ENCODE assay signal across 25 mouse cellular contexts in genomic region chr2:72023791-72024190, GRCm38 (mm10).
"Had no signal": no experiment of that assay in that cellular context is flagged by ENCODE, and none has a peak within 500 bp of the region (broad histone marks: within the 10 kb centered on the region; RNA-seq: fewer than 3 reads in every experiment).

No protein-coding gene starts in this region.

- ATAC-seq: hindbrain, embryonic 16.5 days; inflammation-experienced regulatory T-cells, adult 6 months; intestine, embryonic 15.5 days; intestine, postnatal 0 days had no signal

- H3K9me3 ChIP-seq: heart, embryonic 12.5 days; hindbrain, embryonic 10.5 days; hindbrain, embryonic 12.5 days; intestine, embryonic 15.5 days; limb, embryonic 10.5 days; limb, embryonic 12.5 days; liver, embryonic 13.5 days had no signal

- H3K4me2 ChIP-seq: heart, embryonic 12.5 days; hindbrain, embryonic 12.5 days; hindbrain, embryonic 14.5 days; intestine, embryonic 15.5 days; limb, embryonic 12.5 days; liver, embryonic 11.5 days; liver, embryonic 13.5 days had no signal

- H3K36me3 ChIP-seq: heart, embryonic 12.5 days; hindbrain, embryonic 10.5 days; hindbrain, embryonic 12.5 days; intestine, embryonic 15.5 days; limb, embryonic 10.5 days; limb, embryonic 12.5 days; liver, embryonic 13.5 days had no signal

- DNase-seq: gastrocnemius, adult 2 months; gastrocnemius, postnatal 10 days; gastrocnemius, postnatal 25 days; heart, adult 2 months; heart, postnatal 10 days; heart, postnatal 4 days; kidney, adult 18-20 months; kidney, adult 8-10 months; kidney, postnatal 10 days; kidney, postnatal 36 days; liver; liver, embryonic 13.5 days had no signal

- H3K4me1 ChIP-seq: heart, embryonic 12.5 days; hindbrain, embryonic 10.5 days; hindbrain, embryonic 12.5 days; intestine, embryonic 15.5 days; limb, embryonic 10.5 days; limb, embryonic 12.5 days; liver, embryonic 13.5 days had no signal

- H3K27me3 ChIP-seq: heart, embryonic 12.5 days; hindbrain, embryonic 12.5 days; intestine, embryonic 15.5 days; limb, embryonic 12.5 days; liver, embryonic 13.5 days had no signal

- H3K27ac ChIP-seq: gastrocnemius, adult 2 months; heart, adult 2 months; hindbrain, embryonic 10.5 days; hindbrain, embryonic 12.5 days; hindbrain, embryonic 14.5 days; intestine, embryonic 15.5 days; layer of hippocampus, adult 2 months; left cerebral cortex, adult 2 months; limb, embryonic 10.5 days; limb, embryonic 12.5 days; liver, embryonic 13.5 days had no signal

- H3K9ac ChIP-seq: heart, embryonic 12.5 days; hindbrain, embryonic 12.5 days; hindbrain, embryonic 14.5 days; intestine, embryonic 15.5 days; limb, embryonic 12.5 days; liver, embryonic 13.5 days had no signal

- H3K4me3 ChIP-seq: gastrocnemius, adult 2 months; heart, adult 2 months; heart, embryonic 12.5 days; hindbrain, embryonic 10.5 days; hindbrain, embryonic 12.5 days; intestine, embryonic 15.5 days; layer of hippocampus, adult 2 months; left cerebral cortex, adult 2 months; limb, embryonic 10.5 days; limb, embryonic 12.5 days; liver, embryonic 13.5 days had no signal
